ENCODE assay signal across 1 mouse cellular context in genomic region chr4:125029891-125030614, GRCm38 (mm10).
TF ChIP-seq lines count a peak whose summit lies in the region.

No protein-coding gene starts in this region.

TF ChIP-seq in ES-E14, 5 proteins besides CTCF, POLR2A, EP300 and RAD21 (continued from another document):
- TF ChIP-seq ZC3H11A (IDR thresholded peaks at IDR 0.05; ENCODE audit: borderline replicate concordance, low read depth, low read length) (0 out of 2 replicates have a peak, but pooled peaks have one; percentile 1), ZNF384 (IDR thresholded peaks at IDR 0.05; ENCODE audit: low read depth, low read length) (no peak), CHD2 (IDR thresholded peaks at IDR 0.05; ENCODE audit: low read depth, low read length) (peak; percentile 44; the same call in 1 of the 2 replicates)
